Mouse (Mus musculus) stomach, embryonic 16.5 days (tissue): ENCODE data around the gene Abce1. TPM values are rescaled to one million over a fixed set of nuclear protein-coding genes. Genes with fewer than 3 reads are reported as not detected.
"Not testable (repeated sequence)": the region's sequence is repeated elsewhere in the genome, so short reads cannot be mapped to it uniquely, and the experiment has no call there.

ENCODE experiments used
- ATAC-seq: fragments of 200-750 bp; cut with Nextera tagmentation; 2 replicates; pipeline ENCODE4 v1.8.0; 2017; ENCODE audit warnings: moderate number of reproducible peaks, moderate TSS enrichment; ENCODE audit not compliant: insufficient read depth, low FRiP score
- H3K27ac ChIP-seq: fragments of 300-500 bp; sonication (generic); 2 replicates; pipeline ENCODE4 v1.5.1; 2014; ENCODE audit warnings: low read length
- H3K27me3 ChIP-seq: fragments of 300-500 bp; sonication (generic); 2 replicates; pipeline ENCODE4 v1.6.1; 2014; ENCODE audit warnings: low read length, control low read depth, mixed read lengths; ENCODE audit not compliant: control insufficient read depth, insufficient read depth
- H3K36me3 ChIP-seq: fragments of 300-500 bp; sonication (generic); 2 replicates; pipeline ENCODE4 v1.6.1; 2014; ENCODE audit warnings: low read length; ENCODE audit not compliant: control insufficient read depth, insufficient read depth
- H3K4me1 ChIP-seq: fragments of 300-500 bp; sonication (generic); 2 replicates; pipeline ENCODE4 v1.6.1; 2014; ENCODE audit warnings: low read length, control low read depth, mixed read lengths; ENCODE audit not compliant: control insufficient read depth, insufficient read depth
- H3K4me2 ChIP-seq: fragments of 300-500 bp; sonication (generic); 2 replicates; pipeline ENCODE4 v1.6.1; 2014; ENCODE audit warnings: low read depth, low read length, mixed read lengths
- H3K4me3 ChIP-seq: fragments of 300-500 bp; sonication (generic); replicated peaks from 2 replicates; pipeline ENCODE4 v1.5.1; 2014; ENCODE audit warnings: mild to moderate bottlenecking, low read length
- H3K9ac ChIP-seq: fragments of 300-500 bp; sonication (generic); 2 replicates; pipeline ENCODE4 v1.6.1; 2014; ENCODE audit warnings: low read length
- H3K9me3 ChIP-seq: fragments of 300-500 bp; sonication (generic); replicated peaks from 2 replicates; pipeline ENCODE4 v1.6.1; 2016; ENCODE audit warnings: low read length, control low read depth; ENCODE audit not compliant: control insufficient read depth
- WGBS: fragments of 180-500 bp; shearing (Covaris S2); extraction: QIAGEN DNeasy Blood & Tissue Kit; methylation state at CpG from one replicate; pipeline ENCODE4 v1.1.7; 2014; 5-methylcytosine and 5-hydroxymethylcytosine counted together
- polyA plus RNA-seq: library from polyadenylated mRNA; unstranded; fragments of >200 nt; fragmentation: Nextera tagmentation; extraction: Ambion mirVana; gene quantifications from 2 replicates; pipeline ENCODE4 v1.2.1, GENCODE M21; 2015

The Abce1 gene
- polyA plus RNA-seq, 1 experiment from 2014 or later: 105 TPM

GRCm38 (mm10) chr8:79712676-79713075 lies 1.1 kb upstream of the Abce1 start:
- H3K36me3 ChIP-seq: no peaks in the 10 kb centered on the region
- no peaks in the 10 kb centered on the region for H3K27me3 ChIP-seq
- peaks cover 5% of the 10 kb centered on the region; the same call in 1 of the 2 replicates for H3K4me1 ChIP-seq
- no peaks in the 10 kb centered on the region for H3K9me3 ChIP-seq
- no peak overlapping the region for H3K27ac ChIP-seq
- WGBS: 35% methylated on average over 5 of the region's 6 CpGs
- no peak for ATAC-seq
- H3K9ac ChIP-seq: no peak overlapping the region; the same call in 1 of the 2 replicates
- no peak overlapping the region for H3K4me3 ChIP-seq
- peak overlapping the region; percentile 38 for H3K4me2 ChIP-seq

DNA sequence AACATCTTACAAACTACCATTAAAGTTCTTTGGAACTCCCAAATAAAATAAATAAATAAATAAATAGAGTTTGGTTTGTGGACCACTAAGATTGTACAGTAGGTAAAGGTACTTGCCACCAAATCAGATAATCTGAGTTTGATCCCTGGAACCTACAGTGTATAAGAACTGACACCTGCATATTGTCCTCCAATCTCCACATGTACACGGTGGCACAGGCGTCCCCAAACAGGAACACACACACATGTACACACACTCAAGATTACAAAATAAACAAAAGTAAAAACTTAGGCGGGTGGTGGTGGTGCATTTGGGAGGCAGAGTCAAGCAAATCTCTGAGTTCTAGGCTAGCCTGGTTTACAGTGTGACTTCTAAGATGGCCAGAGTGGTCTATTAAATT lies 4.9 kb downstream of the Abce1 start:
- peaks cover 13% of the 10 kb centered on the region for H3K36me3 ChIP-seq
- WGBS: 88% methylated on average over 3 of the region's 3 CpGs
- H3K4me1 ChIP-seq: no peaks in the 10 kb centered on the region
- no peak for ATAC-seq
- no peak overlapping the region for H3K27ac ChIP-seq
- no peaks in the 10 kb centered on the region for H3K27me3 ChIP-seq
- H3K9ac ChIP-seq: no peak overlapping the region
- H3K4me2 ChIP-seq: no peak overlapping the region
- H3K4me3 ChIP-seq: no peak overlapping the region
- no peaks in the 10 kb centered on the region for H3K9me3 ChIP-seq

DNA sequence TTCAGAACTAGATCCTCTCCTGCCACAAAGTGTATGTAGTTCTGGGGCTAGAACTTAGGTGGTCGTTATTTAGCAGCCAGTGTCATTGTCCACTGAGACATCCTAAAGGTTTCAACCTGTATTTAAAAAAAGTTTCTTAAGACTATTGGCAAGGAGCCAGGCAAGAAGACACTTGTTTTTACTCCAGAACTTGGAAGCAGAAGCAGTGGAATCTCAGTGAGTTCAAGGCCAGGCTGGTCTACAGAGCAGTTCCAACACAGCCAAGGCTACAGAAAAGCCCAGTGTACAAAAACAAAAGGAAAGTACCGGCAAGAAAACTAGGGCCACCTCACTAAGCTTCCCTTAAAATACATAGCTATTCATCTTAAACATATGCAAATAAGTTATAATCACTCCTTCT lies 19.0 kb downstream of the Abce1 start:
- H3K4me2 ChIP-seq: no peak overlapping the region
- no peak for ATAC-seq
- WGBS: 85% methylated on average over 2 of the region's 2 CpGs
- peaks cover 12% of the 10 kb centered on the region for H3K36me3 ChIP-seq
- H3K4me1 ChIP-seq: no peaks in the 10 kb centered on the region
- no peak overlapping the region for H3K27ac ChIP-seq
- no peak overlapping the region for H3K4me3 ChIP-seq
- no peaks in the 10 kb centered on the region for H3K27me3 ChIP-seq
- H3K9ac ChIP-seq: no peak overlapping the region
- H3K9me3 ChIP-seq: no peaks in the 10 kb centered on the region

DNA sequence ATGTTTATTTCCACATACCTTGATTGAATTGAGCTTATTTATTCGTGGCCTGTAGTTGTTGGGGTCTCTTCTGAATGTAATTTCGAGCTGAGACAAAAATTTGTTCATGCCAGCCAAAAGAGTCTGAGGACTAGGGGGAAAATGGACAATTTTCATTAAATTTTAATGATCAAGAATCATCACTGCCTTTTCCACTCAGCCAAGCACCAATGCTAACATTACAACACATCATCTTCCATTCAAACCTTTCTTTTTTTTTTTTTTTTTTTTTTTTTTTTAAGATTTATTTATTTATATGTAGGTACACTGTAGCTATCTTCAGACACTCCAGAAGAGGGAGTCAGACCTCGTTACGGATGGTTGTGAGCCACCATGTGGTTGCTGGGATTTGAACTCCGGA lies 25.6 kb downstream of the Abce1 start:
- H3K4me3 ChIP-seq, H3K4me1 ChIP-seq, H3K9ac ChIP-seq, H3K27me3 ChIP-seq, H3K27ac ChIP-seq, H3K4me2 ChIP-seq, H3K9me3 ChIP-seq, ATAC-seq: not testable (repeated sequence)
- WGBS: 98% methylated on average over 3 of the region's 5 CpGs
- H3K36me3 ChIP-seq: peaks cover 21% of the 10 kb centered on the region

DNA sequence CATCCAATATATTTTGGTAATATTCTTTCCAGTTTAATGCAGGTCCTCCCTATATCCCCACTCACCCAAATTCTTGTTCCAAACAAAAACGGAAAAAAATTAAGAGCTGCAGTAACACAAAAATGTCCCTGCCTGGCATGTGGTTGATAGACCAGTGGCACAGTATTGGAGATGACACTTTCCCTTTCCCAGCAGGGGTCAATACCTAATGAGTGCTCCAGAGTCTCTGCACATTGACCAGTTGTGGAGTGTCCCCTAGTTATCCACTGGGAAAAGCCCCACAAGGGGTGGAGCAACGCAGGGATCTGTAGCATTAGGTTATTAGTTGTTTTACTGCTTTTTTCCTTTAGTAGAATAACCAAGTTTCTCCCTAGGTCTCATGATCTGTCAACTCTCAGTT lies 30.6 kb downstream of the Abce1 start:
- Histone ChIP-seq H3K27ac (no peak overlapping the region), H3K36me3 (peaks cover 6% of the 10 kb centered on the region), H3K27me3 (no peaks in the 10 kb centered on the region), H3K4me1 (peaks cover 2% of the 10 kb centered on the region; the same call in 1 of the 2 replicates), H3K4me2 (peak overlapping the region; percentile 66), H3K9me3 (no peaks in the 10 kb centered on the region), H3K4me3 (peak overlapping the region; percentile 53), H3K9ac (peak overlapping the region; percentile 69)
- WGBS: 36% methylated on average over 2 of the region's 2 CpGs
- ATAC-seq: 0 out of 2 replicates have a peak, but pooled peaks have one; percentile 13

GRCm38 (mm10) chr8:79680555-79680954 lies 31.0 kb downstream of the Abce1 start:
- Histone ChIP-seq H3K27me3 (no peaks in the 10 kb centered on the region), H3K4me1 (peaks cover 2% of the 10 kb centered on the region; the same call in 1 of the 2 replicates), H3K9ac (peak overlapping the region; percentile 69), H3K36me3 (peaks cover 6% of the 10 kb centered on the region), H3K27ac (no peak overlapping the region), H3K4me2 (peak overlapping the region; percentile 66), H3K9me3 (no peaks in the 10 kb centered on the region), H3K4me3 (peak overlapping the region; percentile 53)
- peak; percentile 72 for ATAC-seq
- 4% methylated on average over 34 of the region's 34 CpGs for WGBS

- H3K9ac ChIP-seq: peak overlapping the region; percentile 69
- 40% methylated on average over 10 of the region's 10 CpGs for WGBS
- ATAC-seq, H3K9me3 ChIP-seq, H3K27me3 ChIP-seq, H3K27ac ChIP-seq, H3K4me1 ChIP-seq, H3K36me3 ChIP-seq: not testable (repeated sequence)
- peak overlapping the region; percentile 53 for H3K4me3 ChIP-seq
- peak overlapping the region; percentile 66 for H3K4me2 ChIP-seq
These were observed 31.5 kb downstream of the Abce1 start for GRCm38 (mm10) chr8:79680083-79680482.

- no peak for ATAC-seq
- no peaks in the 10 kb centered on the region for H3K27me3 ChIP-seq
- H3K4me1 ChIP-seq: peaks cover 2% of the 10 kb centered on the region; the same call in 1 of the 2 replicates
- H3K9ac ChIP-seq: no peak overlapping the region
- H3K9me3 ChIP-seq: no peaks in the 10 kb centered on the region
- H3K36me3 ChIP-seq: peaks cover 3% of the 10 kb centered on the region
- 71% methylated on average over 5 of the region's 5 CpGs for WGBS
- H3K4me3 ChIP-seq: no peak overlapping the region
- no peak overlapping the region for H3K4me2 ChIP-seq
- H3K27ac ChIP-seq: no peak overlapping the region
These were observed 32.5 kb downstream of the Abce1 start for GRCm38 (mm10) chr8:79679005-79679404.

DNA sequence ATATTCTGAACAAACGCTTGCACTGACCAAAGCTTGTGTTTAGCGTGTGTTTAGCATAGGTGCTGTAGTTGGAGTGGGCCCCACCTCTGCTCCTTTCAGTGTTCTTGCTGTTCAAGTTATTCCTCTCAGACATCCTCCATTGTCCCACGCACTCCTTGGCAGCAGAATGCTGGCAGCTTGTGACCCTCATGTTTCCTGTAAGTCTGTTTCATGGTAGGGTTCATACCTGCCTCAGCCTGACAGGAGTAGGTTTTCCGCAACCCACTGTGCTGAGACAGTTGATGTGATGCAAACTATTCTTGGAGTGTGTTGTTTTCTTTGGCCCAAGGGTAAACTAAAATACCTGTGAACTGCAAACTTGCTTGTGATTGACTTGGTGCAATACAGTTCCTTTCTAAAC lies 35.1 kb downstream of the Abce1 start:
- peaks cover 13% of the 10 kb centered on the region for H3K36me3 ChIP-seq
- H3K27ac ChIP-seq: no peak overlapping the region
- H3K4me1 ChIP-seq: peaks cover 2% of the 10 kb centered on the region; the same call in 1 of the 2 replicates
- no peaks in the 10 kb centered on the region for H3K27me3 ChIP-seq
- ATAC-seq: no peak
- no peak overlapping the region for H3K4me2 ChIP-seq
- no peak overlapping the region for H3K4me3 ChIP-seq
- no peak overlapping the region for H3K9ac ChIP-seq
- WGBS: 77% methylated on average over 4 of the region's 4 CpGs
- no peaks in the 10 kb centered on the region for H3K9me3 ChIP-seq

DNA sequence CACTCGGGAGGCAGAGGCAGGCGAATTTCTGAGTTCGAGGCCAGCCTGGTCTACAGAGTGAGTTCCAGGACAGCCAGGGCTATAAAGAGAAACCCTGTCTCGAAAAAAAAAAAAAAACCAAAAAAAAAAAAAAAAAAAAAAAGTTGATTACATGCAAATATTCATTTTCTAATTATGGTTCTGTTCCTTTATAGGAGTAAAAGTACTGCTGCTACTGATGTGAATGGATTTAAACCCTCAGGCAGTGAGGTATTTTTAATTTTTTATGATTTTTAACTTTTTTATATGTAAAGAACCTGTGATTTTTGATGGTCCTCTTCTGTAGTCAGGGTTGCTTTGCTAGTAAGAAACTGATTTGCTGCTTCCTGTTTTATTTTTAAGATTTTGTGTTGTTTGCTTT lies 52.8 kb downstream of the Abce1 start:
- not testable (repeated sequence) for ATAC-seq, H3K4me3 ChIP-seq, H3K27me3 ChIP-seq

More for the DNA sequence above, 52.8 kb downstream of the Abce1 start:
- H3K36me3 ChIP-seq: peaks cover 13% of the 10 kb centered on the region
- H3K4me1 ChIP-seq, H3K27ac ChIP-seq, H3K4me2 ChIP-seq, H3K9ac ChIP-seq, H3K9me3 ChIP-seq: not testable (repeated sequence)
- 87% methylated on average over 3 of the region's 4 CpGs for WGBS
